Mouse (Mus musculus) limb, embryonic 10.5 days (tissue): ENCODE measurements around the gene Gm13278. TPM values are rescaled to one million over a fixed set of nuclear protein-coding genes. Genes with fewer than 3 reads are reported as not detected.

ENCODE experiments used
- polyA plus RNA-seq: library from polyadenylated mRNA; unstranded; fragments of >200 nt; fragmentation: Nextera tagmentation; extraction: Ambion mirVana; gene quantifications from 2 replicates; pipeline ENCODE4 v1.2.1, GENCODE M21; 2016

Gm13278 gene
- polyA plus RNA-seq, 1 experiment from 2014 or later, result not detected

Other genes starting within 250 kb of the Gm13278 start
- gene Ifna15, start 233.3 kb upstream of the Gm13278 start, polyA plus RNA-seq, result not detected in 2 replicates
- gene Ifna14, start 219.8 kb upstream of the Gm13278 start, polyA plus RNA-seq, result not detected in 2 replicates
- gene Ifna9, start 199.2 kb upstream of the Gm13278 start, polyA plus RNA-seq, result not detected in 2 replicates
- not detected in 2 replicates for gene Ifna12, start 188.2 kb upstream of the Gm13278 start, polyA plus RNA-seq
- not detected in 2 replicates for gene C87499, start 157.1 kb upstream of the Gm13278 start, polyA plus RNA-seq
- gene Ifna13, start 147.1 kb upstream of the Gm13278 start, polyA plus RNA-seq, result 0.24 TPM in 1 of 2 replicates, not detected in the other
- gene Ifna16, start 114.6 kb upstream of the Gm13278 start, polyA plus RNA-seq, result not detected in 2 replicates
- not detected in 2 replicates for gene Ifna2, start 107.6 kb upstream of the Gm13278 start, polyA plus RNA-seq
- not detected in 2 replicates for gene Ifnab, start 100.2 kb upstream of the Gm13278 start, polyA plus RNA-seq
- 1.1 and 1.5 TPM in 2 replicates for gene Gm26566, start 69.7 kb upstream of the Gm13278 start, polyA plus RNA-seq
- 82.7 and 106 TPM in 2 replicates for gene Klhl9, start 69.1 kb upstream of the Gm13278 start, polyA plus RNA-seq
- gene Gm13271, start 36.7 kb upstream of the Gm13278 start, polyA plus RNA-seq, result 0.33 TPM in 1 of 2 replicates, not detected in the other
- gene Gm13283, start 31.4 kb upstream of the Gm13278 start, polyA plus RNA-seq, result 0.40 and 0.54 TPM in 2 replicates
- 0.74 and 0.94 TPM in 2 replicates for gene Gm13290, start 17.7 kb upstream of the Gm13278 start, polyA plus RNA-seq
- gene Gm13289, start 14.6 kb upstream of the Gm13278 start, polyA plus RNA-seq, result not detected in 2 replicates
- gene Gm13272, start 11.7 kb upstream of the Gm13278 start, polyA plus RNA-seq, result not detected in 2 replicates
- gene Ifnz, start 9.4 kb upstream of the Gm13278 start, polyA plus RNA-seq, result 0.16 and 0.39 TPM in 2 replicates
- gene Gm13276, start 5.8 kb upstream of the Gm13278 start, polyA plus RNA-seq, result not detected in 2 replicates
- gene Gm13277, start 2.9 kb upstream of the Gm13278 start, polyA plus RNA-seq, result not detected in 2 replicates
- gene Gm13275, start 2.9 kb downstream of the Gm13278 start, polyA plus RNA-seq, result not detected in 2 replicates
- gene Gm13279, start 5.8 kb downstream of the Gm13278 start, polyA plus RNA-seq, result not detected in 2 replicates
- gene Gm13285, start 8.1 kb downstream of the Gm13278 start, polyA plus RNA-seq, result 0.28 and 0.48 TPM in 2 replicates
- not detected in 2 replicates for gene Gm13287, start 11.7 kb downstream of the Gm13278 start, polyA plus RNA-seq
- gene Gm13288, start 14.0 kb downstream of the Gm13278 start, polyA plus RNA-seq, result 0.15 TPM in 1 of 2 replicates, not detected in the other
- not detected in 2 replicates for gene Ifna7, start 24.7 kb downstream of the Gm13278 start, polyA plus RNA-seq
- gene Ifna11, start 28.4 kb downstream of the Gm13278 start, polyA plus RNA-seq, result not detected in 2 replicates
- not detected in 2 replicates for gene Ifna6, start 35.9 kb downstream of the Gm13278 start, polyA plus RNA-seq
- not detected in 2 replicates for gene Ifna5, start 44.0 kb downstream of the Gm13278 start, polyA plus RNA-seq
- not detected in 2 replicates for gene Ifna4, start 50.3 kb downstream of the Gm13278 start, polyA plus RNA-seq
- not detected in 2 replicates for gene Ifna1, start 58.5 kb downstream of the Gm13278 start, polyA plus RNA-seq
- gene Ifne, start 88.7 kb downstream of the Gm13278 start, polyA plus RNA-seq, result not detected in 2 replicates